14 mouse cellular contexts compared by ENCODE assay signal in the genomic region with DNA sequence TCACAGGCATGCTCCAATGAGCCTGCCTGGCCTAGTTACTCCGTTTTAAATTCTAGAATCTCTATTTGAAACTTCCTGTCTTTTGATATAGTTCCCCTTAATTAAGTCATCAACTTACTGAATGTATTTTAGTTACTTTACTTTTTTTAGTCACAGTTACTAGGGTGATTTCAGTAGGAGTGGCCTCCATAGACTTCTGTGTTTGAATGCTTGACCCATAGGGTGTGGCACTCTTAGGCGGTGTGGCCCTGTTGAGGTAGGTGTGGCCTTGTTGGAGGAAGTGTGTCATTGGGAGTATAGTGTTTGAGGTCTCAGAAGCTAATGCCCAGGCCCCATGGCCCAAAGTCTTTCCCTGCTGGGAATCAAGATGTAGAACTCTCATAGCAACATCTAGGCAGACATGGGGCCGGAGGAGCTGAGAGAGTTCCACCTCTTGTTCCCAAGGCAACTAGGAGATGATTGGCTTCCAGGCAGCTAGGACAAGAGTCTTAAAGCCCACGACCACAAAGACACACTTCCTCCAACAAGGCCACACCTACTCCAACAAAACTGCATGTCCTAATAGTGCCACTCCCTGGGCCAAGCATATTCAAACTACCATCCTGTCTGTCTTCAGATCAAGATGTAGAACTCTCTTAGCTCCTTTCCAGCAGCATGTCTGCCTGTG. TPM values are rescaled to one million over a fixed set of nuclear protein-coding genes. Genes with fewer than 3 reads are reported as not detected.
DNase-seq lines count a peak whose midpoint lies in the region; ATAC-seq and TF ChIP-seq lines count a peak whose summit lies in the region.
"Had no signal": no experiment of that assay in that cellular context is flagged by ENCODE, and none has a peak within 500 bp of the region (broad histone marks: within the 10 kb centered on the region; RNA-seq: fewer than 3 reads in every experiment).

No protein-coding gene starts in this region.

- peak; percentile 57 to 67 for DNase-seq in spleen, postnatal 36 days (ENCODE audit: low spot score in 2 of 2)
- DNase-seq in c-Kit-positive CD71-positive TER-119-positive erythroid progenitor cells, embryonic 14.5 days (ENCODE audit: low spot score), result no peak
- DNase-seq: adrenal gland, postnatal 36 days; cerebellum, postnatal 36 days; gastrocnemius, postnatal 14 days; heart, postnatal 14 days; kidney, postnatal 10 days had no signal

- H3K27ac ChIP-seq in intestine, embryonic 15.5 days, result no peak overlapping the region
- no peak overlapping the region for H3K27ac ChIP-seq in intestine, postnatal 0 days (ENCODE audit: low read depth, low read length)
- H3K27ac ChIP-seq in bone marrow macrophage, adult 2 months (ENCODE audit: insufficient read depth, low read depth, low read length), result peak overlapping the region; percentile 91
- no peak overlapping the region for H3K27ac ChIP-seq in liver, embryonic 16.5 days (ENCODE audit: low read length)
- H3K27ac ChIP-seq in midbrain, embryonic 15.5 days, result no peak overlapping the region
- no peak overlapping the region for H3K27ac ChIP-seq in hindbrain, embryonic 13.5 days
- H3K27ac ChIP-seq: limb, embryonic 12.5 days had no signal

- no peaks in the 10 kb centered on the region for H3K4me1 ChIP-seq in intestine, embryonic 15.5 days (replicated peaks)
- no peaks in the 10 kb centered on the region for H3K4me1 ChIP-seq in intestine, postnatal 0 days (replicated peaks; ENCODE audit: control insufficient read depth, insufficient read depth, low read length)
- peaks cover 15% of the 10 kb centered on the region for H3K4me1 ChIP-seq in bone marrow macrophage, adult 2 months (ENCODE audit: control insufficient read depth, insufficient read depth, low read length)
- H3K4me1 ChIP-seq in liver, embryonic 16.5 days (ENCODE audit: control insufficient read depth, low read depth, low read length), result peaks cover 5% of the 10 kb centered on the region; the same call in 1 of the 2 replicates
- H3K4me1 ChIP-seq in midbrain, embryonic 15.5 days, result no peaks in the 10 kb centered on the region
- H3K4me1 ChIP-seq in hindbrain, embryonic 13.5 days (replicated peaks), result no peaks in the 10 kb centered on the region
- H3K4me1 ChIP-seq: limb, embryonic 12.5 days had no signal

- 0 out of 2 replicates have a peak, but pooled peaks have one; percentile 49 for ATAC-seq in intestine, embryonic 15.5 days
- ATAC-seq in intestine, postnatal 0 days, result no peak
- ATAC-seq in liver, embryonic 16.5 days (ENCODE audit: low read depth), result peak; percentile 85
- no peak for ATAC-seq in midbrain, embryonic 15.5 days (replicated peaks)
- ATAC-seq in hindbrain, embryonic 13.5 days (ENCODE audit: low FRiP score), result no peak

- H3K4me2 ChIP-seq in intestine, embryonic 15.5 days (replicated peaks), result no peak overlapping the region
- H3K4me2 ChIP-seq in intestine, postnatal 0 days (replicated peaks; ENCODE audit: low read depth), result no peak overlapping the region
- H3K4me2 ChIP-seq in liver, embryonic 16.5 days (ENCODE audit: low read depth, low read length), result no peak overlapping the region
- no peak overlapping the region for H3K4me2 ChIP-seq in midbrain, embryonic 15.5 days
- no peak overlapping the region for H3K4me2 ChIP-seq in hindbrain, embryonic 13.5 days
- H3K4me2 ChIP-seq: limb, embryonic 12.5 days had no signal

- no peaks in the 10 kb centered on the region for H3K9me3 ChIP-seq in intestine, embryonic 15.5 days
- no peaks in the 10 kb centered on the region for H3K9me3 ChIP-seq in intestine, postnatal 0 days (ENCODE audit: control insufficient read depth)
- no peaks in the 10 kb centered on the region for H3K9me3 ChIP-seq in liver, embryonic 16.5 days (replicated peaks; ENCODE audit: control insufficient read depth, low read length)
- no peaks in the 10 kb centered on the region for H3K9me3 ChIP-seq in midbrain, embryonic 15.5 days
- H3K9me3 ChIP-seq in hindbrain, embryonic 13.5 days, result 0 out of 2 replicates have a peak, but pooled peaks cover 3% of the 10 kb centered on the region

- H3K4me3 ChIP-seq in intestine, embryonic 15.5 days (replicated peaks), result no peak overlapping the region
- no peak overlapping the region for H3K4me3 ChIP-seq in intestine, postnatal 0 days (ENCODE audit: low read depth, low read length)
- H3K4me3 ChIP-seq in bone marrow macrophage, adult 2 months (ENCODE audit: insufficient read depth, low read length), result peak overlapping the region; percentile 21
- H3K4me3 ChIP-seq in liver, embryonic 16.5 days (ENCODE audit: low read depth, low read length), result no peak overlapping the region
- H3K4me3 ChIP-seq in midbrain, embryonic 15.5 days, result no peak overlapping the region
- H3K4me3 ChIP-seq in hindbrain, embryonic 13.5 days, result no peak overlapping the region
- H3K4me3 ChIP-seq: limb, embryonic 12.5 days had no signal

- no peak overlapping the region for H3K9ac ChIP-seq in intestine, embryonic 15.5 days
- H3K9ac ChIP-seq in intestine, postnatal 0 days (ENCODE audit: low read depth, low read length), result no peak overlapping the region
- no peak overlapping the region for H3K9ac ChIP-seq in liver, embryonic 16.5 days (ENCODE audit: low read depth, low read length)
- H3K9ac ChIP-seq in midbrain, embryonic 15.5 days, result no peak overlapping the region
- no peak overlapping the region for H3K9ac ChIP-seq in hindbrain, embryonic 13.5 days
- H3K9ac ChIP-seq: limb, embryonic 12.5 days had no signal

- 66% methylated on average over 4 of the region's 4 CpGs for WGBS in intestine, embryonic 15.5 days
- WGBS in intestine, postnatal 0 days, result 62% methylated on average over 4 of the region's 4 CpGs
- WGBS in liver, embryonic 16.5 days (ENCODE audit: insufficient replicate concordance), result 37% methylated on average over 4 of the region's 4 CpGs
- 74% methylated on average over 4 of the region's 4 CpGs for WGBS in midbrain, embryonic 15.5 days
- WGBS in hindbrain, embryonic 13.5 days, result 69% methylated on average over 4 of the region's 4 CpGs

- TF ChIP-seq POLR2A in bone marrow macrophage, adult 2 months (IDR thresholded peaks at IDR 0.05; ENCODE audit: borderline replicate concordance, low read depth, low read length), result no peak

- H3K27me3 ChIP-seq in intestine, embryonic 15.5 days (replicated peaks), result no peaks in the 10 kb centered on the region
- no peaks in the 10 kb centered on the region for H3K27me3 ChIP-seq in intestine, postnatal 0 days (replicated peaks; ENCODE audit: control insufficient read depth, insufficient read depth, low read length)
- H3K27me3 ChIP-seq in liver, embryonic 16.5 days (ENCODE audit: control insufficient read depth, insufficient read depth, low read depth, low read length), result no peaks in the 10 kb centered on the region
- H3K27me3 ChIP-seq in midbrain, embryonic 15.5 days (replicated peaks), result no peaks in the 10 kb centered on the region
- H3K27me3 ChIP-seq in hindbrain, embryonic 13.5 days, result no peaks in the 10 kb centered on the region
- H3K27me3 ChIP-seq: limb, embryonic 12.5 days had no signal

- H3K36me3 ChIP-seq in intestine, embryonic 15.5 days, result no peaks in the 10 kb centered on the region
- 0 out of 2 replicates have a peak, but pooled peaks cover 2% of the 10 kb centered on the region for H3K36me3 ChIP-seq in intestine, postnatal 0 days (ENCODE audit: control insufficient read depth, insufficient read depth)
- peaks cover 5% of the 10 kb centered on the region for H3K36me3 ChIP-seq in liver, embryonic 16.5 days (ENCODE audit: control insufficient read depth, insufficient read depth)
- peaks cover 3% of the 10 kb centered on the region; the same call in 1 of the 2 replicates for H3K36me3 ChIP-seq in midbrain, embryonic 15.5 days (replicated peaks)
- peaks cover 27% of the 10 kb centered on the region for H3K36me3 ChIP-seq in hindbrain, embryonic 13.5 days

- TF ChIP-seq CTCF in intestine, postnatal 0 days (IDR thresholded peaks at IDR 0.05; ENCODE audit: low read depth), result no peak
- no peak for TF ChIP-seq CTCF in bone marrow macrophage, adult 2 months (IDR thresholded peaks at IDR 0.05; ENCODE audit: low read depth, low read length)

RNA-seq across cellular contexts. Expression of gene Usp45, which starts 11.7 kb away (rescaled TPM):
- 7.0 and 7.6 TPM in 2 replicates for polyA plus RNA-seq in intestine, embryonic 15.5 days (2015; fragmentation: Nextera tagmentation; extraction: Ambion mirVana)
- 3.4 and 3.7 TPM in 2 replicates for polyA plus RNA-seq in intestine, postnatal 0 days (2015; fragmentation: Nextera tagmentation; extraction: Ambion mirVana)
- 23.0 and 23.7 TPM in 2 replicates for polyA plus RNA-seq in bone marrow macrophage, adult 2 months (2012; ENCODE audit: insufficient read depth, insufficient read length, missing spikeins)
- polyA plus RNA-seq in liver, embryonic 16.5 days (2015; fragmentation: Nextera tagmentation; extraction: Ambion mirVana), result 14.6 and 14.8 TPM in 2 replicates
- 5.9 TPM in 2 replicates for polyA plus RNA-seq in midbrain, embryonic 15.5 days (2015; fragmentation: Nextera tagmentation; extraction: Ambion mirVana)
- 7.6 and 8.2 TPM in 2 replicates for polyA plus RNA-seq in hindbrain, embryonic 13.5 days (2015; fragmentation: Nextera tagmentation; extraction: Ambion mirVana)

RNA-seq across cellular contexts. Expression of gene Tstd3, which starts 11.8 kb away (rescaled TPM):
- polyA plus RNA-seq in intestine, embryonic 15.5 days (2015; fragmentation: Nextera tagmentation; extraction: Ambion mirVana), result 14.6 and 15.2 TPM in 2 replicates
- polyA plus RNA-seq in intestine, postnatal 0 days (2015; fragmentation: Nextera tagmentation; extraction: Ambion mirVana), result 21.1 and 21.3 TPM in 2 replicates
- polyA plus RNA-seq in bone marrow macrophage, adult 2 months (2012; ENCODE audit: insufficient read depth, insufficient read length, missing spikeins), result 19.6 and 22.4 TPM in 2 replicates
- 12.9 and 14.2 TPM in 2 replicates for polyA plus RNA-seq in liver, embryonic 16.5 days (2015; fragmentation: Nextera tagmentation; extraction: Ambion mirVana)
- 25.3 and 27.8 TPM in 2 replicates for polyA plus RNA-seq in midbrain, embryonic 15.5 days (2015; fragmentation: Nextera tagmentation; extraction: Ambion mirVana)
- polyA plus RNA-seq in hindbrain, embryonic 13.5 days (2015; fragmentation: Nextera tagmentation; extraction: Ambion mirVana), result 25.9 and 27.1 TPM in 2 replicates

RNA-seq across cellular contexts. Expression of gene Ccnc, which starts 27.8 kb away (rescaled TPM):
- 36.8 and 37.4 TPM in 2 replicates for polyA plus RNA-seq in intestine, embryonic 15.5 days (2015; fragmentation: Nextera tagmentation; extraction: Ambion mirVana)
- 20.2 and 20.7 TPM in 2 replicates for polyA plus RNA-seq in intestine, postnatal 0 days (2015; fragmentation: Nextera tagmentation; extraction: Ambion mirVana)
- polyA plus RNA-seq in bone marrow macrophage, adult 2 months (2012; ENCODE audit: insufficient read depth, insufficient read length, missing spikeins), result 27.5 and 27.8 TPM in 2 replicates
- polyA plus RNA-seq in liver, embryonic 16.5 days (2015; fragmentation: Nextera tagmentation; extraction: Ambion mirVana), result 17.6 and 18.8 TPM in 2 replicates
- polyA plus RNA-seq in midbrain, embryonic 15.5 days (2015; fragmentation: Nextera tagmentation; extraction: Ambion mirVana), result 60.5 and 63.4 TPM in 2 replicates
- polyA plus RNA-seq in hindbrain, embryonic 13.5 days (2015; fragmentation: Nextera tagmentation; extraction: Ambion mirVana), result 71.0 and 71.8 TPM in 2 replicates

Comparison
In these comparisons a context has a peak if more than half of its experiments do, and no peak if none do; other contexts are left out.
1. ATAC-seq: peak in intestine, embryonic 15.5 days (single experiment) and liver, embryonic 16.5 days (single experiment); none in intestine, postnatal 0 days (single experiment), midbrain, embryonic 15.5 days (single experiment) and hindbrain, embryonic 13.5 days (single experiment).